Mouse (Mus musculus) cortical plate, adult 2 months (tissue): ENCODE results near the gene C8a.

Experiments used
- CTCF ChIP-seq: fragments of 200-500 bp; IDR thresholded peaks from 2 replicates; pipeline ENCODE4 v1.5.1; 2011; ENCODE audit warnings: mild to moderate bottlenecking, control low read depth, low read length; ENCODE audit not compliant: insufficient read depth; ENCODE audit errors: extremely low read depth
- POLR2A ChIP-seq: fragments of 200-500 bp; IDR thresholded peaks from 2 replicates; pipeline ENCODE4 v1.6.1; 2011; ENCODE audit warnings: mild to moderate bottlenecking, low read length, control low read depth; ENCODE audit not compliant: insufficient read depth; ENCODE audit errors: extremely low read depth

- TF ChIP-seq CTCF (no peak), POLR2A (no peak)
Measured at GRCm38 (mm10) chr4:104766065-104766464, 110.1 kb downstream of the C8a start, which contains the start of gene C8b.
